Mouse (Mus musculus): ENCODE measurements at regions not wholly inside any gene's neighbourhood (a gene's known extent, or its start where the extent isn't known, plus 50 kb on each side); places are given as distances from the start of the nearest gene placed in this dataset.

GRCm38 (mm10) chr12:106871481-106871880, 617.0 kb upstream of the 3110018I06Rik start:
- DNase-seq (ENCODE audit: low spot score in 2 of 2) = no peak

- DNase-seq (ENCODE audit: low spot score in 2 of 2) = no peak
These were observed 615.3 kb upstream of the 3110018I06Rik start for GRCm38 (mm10) chr12:106872966-106873730.

GRCm38 (mm10) chr12:106890319-106890718, 598.1 kb upstream of the 3110018I06Rik start:
- DNase-seq (ENCODE audit: low spot score in 2 of 2) = no peak

GRCm38 (mm10) chr12:106894061-106894460, 594.4 kb upstream of the 3110018I06Rik start:
- no peak for DNase-seq (ENCODE audit: low spot score in 2 of 2)

- DNase-seq (ENCODE audit: low spot score in 2 of 2) = no peak
These were observed 584.2 kb upstream of the 3110018I06Rik start for GRCm38 (mm10) chr12:106904202-106904601.

GRCm38 (mm10) chr12:106912782-106913181, 575.6 kb upstream of the 3110018I06Rik start:
- no peak for DNase-seq (ENCODE audit: low spot score in 2 of 2)

GRCm38 (mm10) chr12:106922571-106922991, 565.9 kb upstream of the 3110018I06Rik start:
- no peak for DNase-seq (ENCODE audit: low spot score in 2 of 2)

GRCm38 (mm10) chr12:106928389-106928788, 560.0 kb upstream of the 3110018I06Rik start:
- DNase-seq (ENCODE audit: low spot score in 2 of 2) = no peak

GRCm38 (mm10) chr12:106929161-106929560, 559.3 kb upstream of the 3110018I06Rik start:
- no peak for DNase-seq (ENCODE audit: low spot score in 2 of 2)

- DNase-seq (ENCODE audit: low spot score in 2 of 2) = no peak
These were observed 556.8 kb upstream of the 3110018I06Rik start for GRCm38 (mm10) chr12:106931591-106931990.

GRCm38 (mm10) chr12:106939381-106939780, 549.1 kb upstream of the 3110018I06Rik start:
- DNase-seq (ENCODE audit: low spot score in 2 of 2) = no peak

GRCm38 (mm10) chr12:106943874-106944273, 544.6 kb upstream of the 3110018I06Rik start:
- no peak for DNase-seq (ENCODE audit: low spot score in 2 of 2)

- DNase-seq (ENCODE audit: low spot score in 2 of 2) = no peak
These were observed 535.8 kb upstream of the 3110018I06Rik start for GRCm38 (mm10) chr12:106952621-106953020.

GRCm38 (mm10) chr12:106955778-106956177, 532.7 kb upstream of the 3110018I06Rik start:
- DNase-seq (ENCODE audit: low spot score in 2 of 2) = no peak

GRCm38 (mm10) chr12:106956266-106956665, 532.2 kb upstream of the 3110018I06Rik start:
- DNase-seq (ENCODE audit: low spot score in 2 of 2) = no peak

GRCm38 (mm10) chr12:106961991-106962390, 526.4 kb upstream of the 3110018I06Rik start:
- DNase-seq (ENCODE audit: low spot score in 2 of 2) = no peak

GRCm38 (mm10) chr12:106963762-106964161, 524.7 kb upstream of the 3110018I06Rik start:
- DNase-seq (ENCODE audit: low spot score in 2 of 2) = no peak

- DNase-seq (ENCODE audit: low spot score in 2 of 2) = no peak
These were observed 518.6 kb upstream of the 3110018I06Rik start for GRCm38 (mm10) chr12:106969873-106970272.

GRCm38 (mm10) chr12:106992421-106992820, 496.0 kb upstream of the 3110018I06Rik start:
- no peak for DNase-seq (ENCODE audit: low spot score in 2 of 2)

GRCm38 (mm10) chr12:106993011-106993410, 495.4 kb upstream of the 3110018I06Rik start:
- DNase-seq (ENCODE audit: low spot score in 2 of 2) = no peak

- peak; percentile 6 to 16 for DNase-seq (ENCODE audit: low spot score in 2 of 2)
These were observed 477.2 kb upstream of the 3110018I06Rik start for GRCm38 (mm10) chr12:107010995-107011786.

GRCm38 (mm10) chr12:107016801-107017200, 471.6 kb upstream of the 3110018I06Rik start:
- peak in 1 of 2 experiments; percentile 8 for DNase-seq (ENCODE audit: low spot score in 2 of 2)

- DNase-seq (ENCODE audit: low spot score in 2 of 2) = no peak
These were observed 466.6 kb upstream of the 3110018I06Rik start for GRCm38 (mm10) chr12:107021806-107022205.
